Mouse (Mus musculus) testis, adult 2 months (tissue): Measurements from ENCODE around the gene Atg7. TPM values are rescaled to one million over a fixed set of nuclear protein-coding genes. Genes with fewer than 3 reads are reported as not detected.

Experiments
- H3K27ac ChIP-seq: fragments of 200-500 bp; 2 replicates; pipeline ENCODE4 v1.5.1; 2012; ENCODE audit warnings: low read depth, low read length; ENCODE audit not compliant: control insufficient read depth, insufficient read depth
- H3K27me3 ChIP-seq: fragments of 200-500 bp; 2 replicates; pipeline ENCODE4 v1.6.1; 2012; ENCODE audit warnings: mild to moderate bottlenecking, low read length, moderate library complexity; ENCODE audit not compliant: control insufficient read depth, insufficient read depth
- H3K36me3 ChIP-seq: fragments of 200-500 bp; 2 replicates; pipeline ENCODE4 v1.6.1; 2012; ENCODE audit warnings: mild to moderate bottlenecking, low read length; ENCODE audit not compliant: control insufficient read depth, insufficient read depth
- H3K4me1 ChIP-seq: fragments of 200-500 bp; 2 replicates; pipeline ENCODE4 v1.6.1; 2012; ENCODE audit warnings: low read length; ENCODE audit not compliant: control insufficient read depth, insufficient read depth
- H3K4me3 ChIP-seq: fragments of 200-500 bp; 2 replicates; pipeline ENCODE4 v1.5.1; 2012; ENCODE audit warnings: low read depth, mild to moderate bottlenecking, low read length, moderate library complexity, mixed read lengths; ENCODE audit not compliant: control insufficient read depth
- CTCF ChIP-seq: fragments of 200-500 bp; IDR thresholded peaks from 2 replicates; pipeline ENCODE4 v1.5.1; 2012; ENCODE audit warnings: low read depth, mild to moderate bottlenecking, inconsistent platforms, low read length, moderate library complexity; ENCODE audit not compliant: control insufficient read depth, insufficient read depth, insufficient replicate concordance
- POLR2A ChIP-seq: fragments of 200-500 bp; IDR thresholded peaks from 2 replicates; pipeline ENCODE4 v1.6.1; 2012; ENCODE audit warnings: low read depth, mild to moderate bottlenecking, inconsistent platforms, low read length, moderate library complexity; ENCODE audit not compliant: control insufficient read depth
- polyA plus RNA-seq: library from polyadenylated mRNA; depleted of rRNA; stranded (reverse); fragments of >200 nt; gene quantifications from 2 replicates; pipeline ENCODE4 v1.2.3, GENCODE M21; 2012

Gene Atg7
- polyA plus RNA-seq, 1 experiment = 52.0 TPM

GRCm38 (mm10) chr6:114663707-114664106 lies 20.8 kb downstream of the Atg7 start:
- Histone ChIP-seq H3K27ac (no peak overlapping the region), H3K4me3 (no peak overlapping the region), H3K36me3 (no peaks in the 10 kb centered on the region), H3K4me1 (no peaks in the 10 kb centered on the region), H3K27me3 (no peaks in the 10 kb centered on the region)
- TF ChIP-seq POLR2A (no peak), CTCF (no peak)

- Histone ChIP-seq H3K4me3 (no peak overlapping the region), H3K27ac (no peak overlapping the region), H3K36me3 (no peaks in the 10 kb centered on the region), H3K4me1 (no peaks in the 10 kb centered on the region), H3K27me3 (no peaks in the 10 kb centered on the region)
- TF ChIP-seq CTCF (no peak), POLR2A (no peak)
Measured at GRCm38 (mm10) chr6:114664716-114665115, 21.8 kb downstream of the Atg7 start.

- Histone ChIP-seq H3K4me3 (no peak overlapping the region), H3K4me1 (no peaks in the 10 kb centered on the region), H3K27me3 (no peaks in the 10 kb centered on the region), H3K27ac (no peak overlapping the region), H3K36me3 (no peaks in the 10 kb centered on the region)
- TF ChIP-seq POLR2A (no peak), CTCF (no peak)
Measured at GRCm38 (mm10) chr6:114667518-114667917, 24.6 kb downstream of the Atg7 start.

- TF ChIP-seq CTCF (no peak), POLR2A (no peak)
- Histone ChIP-seq H3K27me3 (no peaks in the 10 kb centered on the region), H3K36me3 (no peaks in the 10 kb centered on the region; the same call in 1 of the 2 replicates), H3K4me3 (no peak overlapping the region), H3K4me1 (no peaks in the 10 kb centered on the region), H3K27ac (no peak overlapping the region)
Measured at GRCm38 (mm10) chr6:114674771-114675170, 31.9 kb downstream of the Atg7 start.

- Histone ChIP-seq H3K4me3 (no peak overlapping the region), H3K27me3 (no peaks in the 10 kb centered on the region), H3K27ac (no peak overlapping the region), H3K4me1 (no peaks in the 10 kb centered on the region), H3K36me3 (no peaks in the 10 kb centered on the region; the same call in none of the 2 replicates)
- TF ChIP-seq POLR2A (no peak), CTCF (no peak)
Measured at GRCm38 (mm10) chr6:114676091-114676490, 33.2 kb downstream of the Atg7 start.

GRCm38 (mm10) chr6:114682092-114682711 lies 39.3 kb downstream of the Atg7 start:
- H3K4me1 ChIP-seq = no peaks in the 10 kb centered on the region
- no peaks in the 10 kb centered on the region for H3K27me3 ChIP-seq
- TF ChIP-seq POLR2A = no peak
- TF ChIP-seq CTCF = no peak
- no peak overlapping the region for H3K27ac ChIP-seq
- no peak overlapping the region for H3K4me3 ChIP-seq
- no peaks in the 10 kb centered on the region; the same call in none of the 2 replicates for H3K36me3 ChIP-seq

- no peak overlapping the region for H3K27ac ChIP-seq
- H3K36me3 ChIP-seq = no peaks in the 10 kb centered on the region; the same call in none of the 2 replicates
- no peaks in the 10 kb centered on the region for H3K27me3 ChIP-seq
- TF ChIP-seq POLR2A = no peak
- no peak for TF ChIP-seq CTCF
- H3K4me3 ChIP-seq = no peak overlapping the region
- H3K4me1 ChIP-seq = no peaks in the 10 kb centered on the region
Measured at GRCm38 (mm10) chr6:114683741-114684140, 40.8 kb downstream of the Atg7 start.

GRCm38 (mm10) chr6:114684407-114684806 lies 41.5 kb downstream of the Atg7 start:
- Histone ChIP-seq H3K36me3 (no peaks in the 10 kb centered on the region; the same call in none of the 2 replicates), H3K4me3 (no peak overlapping the region), H3K27me3 (no peaks in the 10 kb centered on the region), H3K27ac (no peak overlapping the region), H3K4me1 (no peaks in the 10 kb centered on the region)
- TF ChIP-seq CTCF = no peak
- TF ChIP-seq POLR2A = no peak
